Mouse (Mus musculus): ENCODE results near the gene Leo1. TPM values are rescaled to one million over a fixed set of nuclear protein-coding genes. Genes with fewer than 3 reads are reported as not detected.

Leo1 gene
- 10 to 100 TPM; 24.2 to 31.5 TPM for polyA plus RNA-seq (2017; shearing (Covaris generic))

GRCm38 (mm10) chr9:75440796-75441666, at the start of gene Leo1:
TSS of gene Leo1 (plus strand) at chr9:75441524.

GRCm38 (mm10) chr9:75409852-75410378, 31.4 kb upstream of the Leo1 start, which contains the start of gene Mapk6:
TSS of gene Mapk6 (minus strand) at chr9:75410005.

Other genes with a start within 250 kb of the Leo1 start
- gene Myo5c, start 209.5 kb upstream of the Leo1 start, polyA plus RNA-seq (2017; shearing (Covaris generic)), result 1 to 10 TPM; 1.2 to 1.8 TPM
- gene Gnb5, start 135.2 kb upstream of the Leo1 start, polyA plus RNA-seq (2017; shearing (Covaris generic)), result 1 to 10 TPM; 3.6 to 8.5 TPM
- gene Bcl2l10, start 93.8 kb upstream of the Leo1 start, polyA plus RNA-seq (2017; shearing (Covaris generic)), result under 1 TPM in 1 of 2 experiments, not detected in 1; 0.23 TPM
- 10 to 100 TPM; 44.7 to 59.4 TPM for gene Mapk6, start 31.5 kb upstream of the Leo1 start, polyA plus RNA-seq (2017; shearing (Covaris generic))
- gene Tmod3, start 118.1 kb downstream of the Leo1 start, polyA plus RNA-seq (2017; shearing (Covaris generic)), result 100 to 1,000 TPM; 119 to 176 TPM
- gene Tmod2, start 169.8 kb downstream of the Leo1 start, polyA plus RNA-seq (2017; shearing (Covaris generic)), result 1 to 10 TPM in 1 of 2 experiments, under 1 TPM in 1; 0.19 to 2.4 TPM
- gene Lysmd2, start 184.2 kb downstream of the Leo1 start, polyA plus RNA-seq (2017; shearing (Covaris generic)), result 10 to 100 TPM; 36.8 to 63.9 TPM
- gene Scg3, start 242.5 kb downstream of the Leo1 start, polyA plus RNA-seq (2017; shearing (Covaris generic)), result under 1 TPM in 1 of 2 experiments, not detected in 1; 0.80 TPM

Measured in inflammation-experienced regulatory T-cells (primary cell).